Mouse (Mus musculus) bone marrow, adult 2 months (tissue): ENCODE data around the gene Vamp4. TPM values are rescaled to one million over a fixed set of nuclear protein-coding genes. Genes with fewer than 3 reads are reported as not detected.

Experiments used
- H3K27ac ChIP-seq: fragments of 200-500 bp; 2 replicates; pipeline ENCODE4 v1.5.1; 2012; ENCODE audit warnings: low read depth, mild to moderate bottlenecking, control low read depth, inconsistent platforms, low read length; ENCODE audit not compliant: control insufficient read depth, poor library complexity, insufficient read depth
- H3K4me1 ChIP-seq: fragments of 200-500 bp; 2 replicates; pipeline ENCODE4 v1.6.1; 2011; ENCODE audit warnings: low read length; ENCODE audit not compliant: control insufficient read depth, insufficient read depth
- H3K4me3 ChIP-seq: fragments of 200-500 bp; replicated peaks from 2 replicates; pipeline ENCODE3; 2011; ENCODE audit warnings: mild to moderate bottlenecking, low read depth, low read length, control low read depth; ENCODE audit not compliant: control insufficient read depth
- CTCF ChIP-seq: fragments of 200-500 bp; IDR thresholded peaks from 2 replicates; pipeline ENCODE4 v1.5.1; 2011; ENCODE audit warnings: low read length, control low read depth; ENCODE audit not compliant: control insufficient read depth, insufficient read depth
- POLR2A ChIP-seq: fragments of 200-500 bp; IDR thresholded peaks from 2 replicates; pipeline ENCODE4 v1.6.1; 2011; ENCODE audit warnings: low read depth, mild to moderate bottlenecking, control low read depth, low read length, borderline replicate concordance; ENCODE audit not compliant: control insufficient read depth
- WGBS: fragments of 180-500 bp; shearing (Covaris S2); methylation state at CpG from one replicate; pipeline ENCODE4 v1.1.7; 2018; 5-methylcytosine and 5-hydroxymethylcytosine counted together
- polyA plus RNA-seq: library from polyadenylated mRNA; stranded (reverse); fragments of >200 nt; gene quantifications from 2 replicates; pipeline ENCODE4 v1.2.4, GENCODE M21; 2011; ENCODE audit warnings: low replicate concordance; ENCODE audit not compliant: missing spikeins, insufficient read depth, insufficient read length

Vamp4 gene
- polyA plus RNA-seq, 1 experiment = 14.0 TPM

DNA sequence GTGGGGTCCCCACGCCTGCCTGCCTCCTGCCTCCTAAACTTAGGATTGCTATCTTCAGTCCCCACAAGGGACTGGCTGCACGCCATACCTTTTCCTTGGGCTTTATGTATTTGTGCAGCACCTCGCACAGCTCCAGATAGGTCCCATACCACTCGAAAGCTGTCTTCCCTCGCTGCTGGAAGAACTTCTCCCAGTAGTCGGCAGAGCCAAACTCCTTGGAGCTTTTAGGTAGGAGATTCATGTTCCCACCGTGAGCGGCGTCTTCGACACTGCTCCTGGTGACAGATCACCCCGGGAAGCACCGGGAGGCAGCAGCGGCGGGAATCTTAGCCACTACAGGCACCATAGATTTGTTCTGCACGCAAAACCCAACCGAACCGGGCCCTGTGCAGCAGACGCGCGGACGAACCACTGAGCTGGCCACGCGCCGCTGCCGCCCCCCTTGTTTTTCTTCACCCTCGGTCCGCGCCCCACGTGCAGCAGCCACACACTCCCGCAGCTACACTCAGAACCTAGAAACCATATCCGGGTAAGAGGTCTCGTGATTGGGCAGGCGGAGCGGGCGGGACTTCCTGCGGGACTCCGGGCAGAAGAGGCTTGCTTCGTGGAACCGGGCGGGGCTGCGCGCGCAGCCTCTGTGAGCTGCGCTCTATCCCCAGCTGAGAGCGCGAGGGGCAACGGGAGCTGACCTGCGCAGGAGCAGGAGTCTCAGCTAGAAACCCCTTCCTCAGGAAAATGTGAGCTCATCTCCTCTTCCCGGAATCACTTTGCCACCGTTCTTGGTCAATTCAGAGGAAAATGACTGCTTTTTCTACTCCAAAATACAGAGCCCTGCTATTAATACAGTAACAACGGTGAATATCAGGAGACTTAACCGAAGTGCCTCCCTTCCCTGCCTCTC lies 22.0 kb upstream of the Vamp4 start, which contains the start of gene Mettl13:
Gene Mettl13, minus strand, starts transcription at position 536 of the 901 bp plus-strand sequence.
- peak within 1 kb of the TSS; percentile 83 for H3K4me3 ChIP-seq
- H3K27ac ChIP-seq = peak within 1 kb of the TSS; percentile 17
- WGBS = under 1% methylated on average over 52 of the region's 52 CpGs
- no peaks in the 10 kb centered on the region; the same call in 1 of the 2 replicates for H3K4me1 ChIP-seq
- TF ChIP-seq POLR2A (peak; percentile 65; the same call in 1 of the 2 replicates), CTCF (no peak)

DNA sequence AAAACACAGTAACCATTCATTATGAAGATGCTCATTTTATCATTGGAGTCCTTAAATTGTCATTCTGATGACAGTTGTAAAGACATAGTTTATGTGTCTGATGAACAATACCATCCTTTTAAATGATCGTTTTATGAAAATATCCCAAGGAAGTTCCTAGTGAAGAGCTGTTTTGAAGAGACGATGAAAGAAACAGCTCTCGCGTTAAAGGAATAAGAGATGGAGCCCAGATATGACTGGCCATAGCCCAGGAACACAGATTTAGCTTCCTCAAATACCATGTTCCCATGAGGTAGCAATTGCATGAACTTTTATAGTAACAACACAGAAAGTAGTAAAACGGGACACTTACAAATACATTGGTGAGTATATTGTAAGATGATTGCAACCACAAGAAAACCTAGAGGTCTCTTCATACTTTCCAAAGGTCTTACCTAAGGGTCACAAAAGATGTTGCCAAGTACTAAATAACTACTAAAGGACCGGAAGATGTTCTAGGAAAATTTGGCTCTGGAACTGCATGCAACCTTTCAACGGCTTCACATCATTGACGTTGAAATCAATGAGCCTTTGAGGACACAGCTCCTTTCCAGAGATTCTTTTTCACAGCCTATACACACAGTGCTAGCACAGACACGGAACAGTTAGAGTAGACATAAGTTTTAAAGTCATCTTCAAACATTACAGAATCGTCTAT lies 21.2 kb upstream of the Vamp4 start:
- WGBS = 37% methylated on average over 10 of the region's 10 CpGs
- Histone ChIP-seq H3K4me3 (peak overlapping the region; percentile 24), H3K27ac (no peak overlapping the region), H3K4me1 (no peaks in the 10 kb centered on the region; the same call in 1 of the 2 replicates)
- TF ChIP-seq POLR2A (no peak), CTCF (no peak)

DNA sequence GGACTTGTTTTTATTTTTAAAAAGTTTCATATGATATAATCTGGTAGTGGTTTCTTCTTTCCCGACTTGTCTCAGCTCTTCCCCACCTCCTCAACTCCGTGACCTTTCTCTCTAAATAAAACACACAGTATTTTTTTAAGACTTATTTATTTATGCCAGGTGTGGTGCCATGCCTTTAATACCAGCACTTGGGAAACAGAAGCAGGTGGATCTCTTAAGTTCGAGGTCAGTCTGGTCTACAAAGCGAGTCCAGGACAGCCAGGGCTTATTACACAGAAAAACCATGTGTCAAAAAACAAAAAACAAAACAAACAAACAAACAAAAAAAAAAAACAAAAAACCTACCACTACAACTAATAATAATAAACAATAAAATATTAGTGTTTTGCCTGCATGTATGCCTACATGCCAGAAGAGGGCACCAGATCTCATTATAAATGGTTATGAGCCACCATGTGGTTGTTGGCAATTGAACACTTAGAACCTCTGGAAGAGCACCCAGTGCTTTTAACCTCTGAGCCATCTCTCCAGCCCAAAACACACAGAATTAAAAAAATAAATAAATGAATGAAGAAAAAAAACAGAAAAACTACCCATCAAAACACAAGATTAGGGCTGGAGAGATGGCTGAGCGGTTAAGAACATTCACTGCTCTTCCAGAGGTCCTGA lies 20.6 kb upstream of the Vamp4 start:
- Histone ChIP-seq H3K4me1 (no peaks in the 10 kb centered on the region; the same call in 1 of the 2 replicates), H3K4me3 (no peak overlapping the region), H3K27ac (no peak overlapping the region)
- 62% methylated on average over 5 of the region's 5 CpGs for WGBS
- TF ChIP-seq CTCF (no peak), POLR2A (no peak)

DNA sequence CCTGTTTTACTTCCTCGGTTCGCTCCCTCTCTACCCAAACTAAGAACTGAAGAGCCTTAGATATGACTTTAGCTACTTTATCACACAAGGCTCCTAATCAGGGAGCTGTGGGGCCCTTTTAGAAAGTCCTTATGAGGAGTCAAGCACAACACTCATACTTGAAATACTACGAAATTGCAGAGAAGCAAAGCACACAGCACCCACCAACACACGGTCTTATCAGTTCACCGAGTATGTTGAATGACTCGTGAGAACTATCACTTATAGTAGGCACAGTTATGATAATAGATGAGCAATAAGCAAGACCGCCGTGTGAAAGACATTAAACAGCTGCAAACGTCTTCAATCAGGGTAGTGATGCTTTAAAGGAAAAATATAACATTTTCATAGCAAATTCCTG lies 17.4 kb upstream of the Vamp4 start:
- 68% methylated on average over 9 of the region's 9 CpGs for WGBS
- H3K4me3 ChIP-seq = no peak overlapping the region
- no peak for TF ChIP-seq POLR2A
- TF ChIP-seq CTCF = no peak
- H3K4me1 ChIP-seq = no peaks in the 10 kb centered on the region
- H3K27ac ChIP-seq = no peak overlapping the region

DNA sequence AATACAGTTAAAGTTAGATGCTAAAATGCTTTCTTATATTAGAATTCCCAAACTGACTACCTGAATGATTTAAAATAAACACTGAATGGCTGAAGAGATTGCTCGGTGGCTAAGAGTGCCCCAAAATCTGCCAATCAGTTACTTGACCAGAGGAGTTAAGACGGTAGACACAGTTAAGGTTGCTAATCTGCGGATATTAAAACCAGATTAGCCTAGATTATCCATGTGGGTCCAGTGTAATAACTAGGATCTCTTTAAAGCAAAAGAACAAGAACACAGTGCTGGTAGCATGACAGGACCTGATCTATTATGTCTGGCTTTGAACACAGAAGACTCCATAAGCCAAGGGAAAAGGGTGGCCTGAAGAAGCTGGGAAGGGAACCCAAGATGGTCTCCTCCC lies 16.1 kb upstream of the Vamp4 start:
- H3K4me1 ChIP-seq = no peaks in the 10 kb centered on the region
- no peak overlapping the region for H3K4me3 ChIP-seq
- H3K27ac ChIP-seq = no peak overlapping the region
- 75% methylated on average over 3 of the region's 3 CpGs for WGBS
- TF ChIP-seq POLR2A (no peak), CTCF (no peak)

DNA sequence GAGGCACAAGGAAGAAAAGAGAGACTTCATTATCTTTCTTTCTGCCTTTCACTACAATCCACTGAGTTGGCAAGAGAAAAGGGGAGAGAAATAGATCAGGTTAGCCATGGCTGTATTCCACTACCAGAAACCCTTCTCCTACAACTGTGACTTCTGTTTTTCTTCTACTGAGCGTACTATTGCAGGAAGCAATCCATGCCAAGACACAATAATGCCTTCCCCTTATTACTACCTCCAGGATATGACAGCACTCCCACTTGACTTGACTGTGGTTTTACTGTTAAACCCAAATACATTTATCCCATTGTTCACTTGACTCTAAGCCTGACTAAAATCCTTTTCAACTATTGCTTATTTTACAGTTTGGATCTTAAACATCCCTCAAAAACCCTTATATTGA lies 7.1 kb upstream of the Vamp4 start:
- TF ChIP-seq POLR2A (no peak), CTCF (no peak)
- Histone ChIP-seq H3K27ac (no peak overlapping the region), H3K4me1 (no peaks in the 10 kb centered on the region), H3K4me3 (no peak overlapping the region)
- 0% methylated on average over 1 of the region's 1 CpGs for WGBS

DNA sequence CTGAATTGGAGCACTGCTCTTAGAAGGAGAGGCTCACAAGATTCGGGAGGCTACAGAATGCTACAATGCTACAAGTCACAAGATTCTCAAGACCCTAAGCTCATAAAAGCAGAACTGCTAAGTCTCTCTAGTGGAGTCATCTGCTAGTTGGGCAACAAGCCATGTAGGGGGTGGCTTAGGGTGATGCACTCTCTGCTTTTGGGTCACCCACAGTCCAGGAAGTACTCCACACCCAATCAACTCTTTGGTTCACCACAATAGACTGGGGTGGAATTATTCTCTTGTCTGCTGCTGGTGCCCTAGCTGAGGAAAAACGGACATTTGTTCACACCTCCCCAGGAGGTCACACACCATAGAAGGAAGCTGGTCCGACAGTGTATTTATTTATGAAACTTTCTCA lies 5.3 kb upstream of the Vamp4 start:
- H3K4me3 ChIP-seq = no peak overlapping the region
- H3K27ac ChIP-seq = no peak overlapping the region
- WGBS = 5% methylated on average over 3 of the region's 3 CpGs
- H3K4me1 ChIP-seq = no peaks in the 10 kb centered on the region
- TF ChIP-seq CTCF (no peak), POLR2A (no peak)

DNA sequence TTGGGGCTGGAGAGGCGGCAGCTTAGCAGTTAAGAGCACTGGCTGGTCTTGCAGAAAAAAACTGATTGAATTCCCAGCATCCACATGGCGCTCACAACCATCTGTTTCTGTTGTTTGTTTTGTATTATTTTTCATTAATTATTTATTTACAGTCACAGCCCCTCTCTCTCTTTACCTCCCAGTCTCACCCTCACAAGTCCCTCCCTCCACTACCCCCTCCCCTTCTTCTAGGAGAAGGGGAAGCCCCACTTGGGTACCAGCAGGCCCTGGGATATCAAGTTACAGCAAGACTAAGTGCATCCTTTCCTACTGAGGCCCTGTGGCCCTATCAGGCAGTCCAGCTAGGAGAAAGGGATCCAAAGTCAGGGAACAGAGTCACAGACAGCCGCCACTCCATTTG lies 3.0 kb upstream of the Vamp4 start:
- TF ChIP-seq POLR2A (no peak), CTCF (no peak)
- Histone ChIP-seq H3K4me1 (no peaks in the 10 kb centered on the region), H3K4me3 (no peak overlapping the region), H3K27ac (no peak overlapping the region)
- WGBS = 78% methylated on average over 3 of the region's 3 CpGs
